Mouse (Mus musculus) liver, embryonic 14.5 days (tissue): ENCODE results near the gene Gtf2e1. TPM values are rescaled to one million over a fixed set of nuclear protein-coding genes. Genes with fewer than 3 reads are reported as not detected.

Source experiments
- ATAC-seq: fragments of 200-750 bp; cut with Nextera tagmentation; 2 replicates; pipeline ENCODE4 v1.8.0; 2017; ENCODE audit warnings: moderate number of reproducible peaks, mild to moderate bottlenecking, moderate library complexity; ENCODE audit not compliant: insufficient read depth
- DNase-seq, 3 experiments: peaks; one replicate each; pipeline ENCODE4 v3.0.0-alpha.2; 2012 to 2013; ENCODE audit warnings: low read depth in 3 of 3, low spot score in 3 of 3
- H3K27ac ChIP-seq: fragments of 300-500 bp; sonication (generic); 2 replicates; pipeline ENCODE4 v1.5.1; 2014; ENCODE audit warnings: moderate library complexity, mild to moderate bottlenecking, control low read depth, inconsistent platforms
- H3K27me3 ChIP-seq: fragments of 300-500 bp; sonication (generic); 2 replicates; pipeline ENCODE4 v1.6.1; 2014; ENCODE audit warnings: mild to moderate bottlenecking, low read length, moderate library complexity; ENCODE audit not compliant: control insufficient read depth, insufficient read depth
- H3K36me3 ChIP-seq: fragments of 300-500 bp; sonication (generic); replicated peaks from 2 replicates; pipeline ENCODE4 v1.6.1; 2014; ENCODE audit warnings: low read depth; ENCODE audit not compliant: control insufficient read depth, insufficient read depth
- H3K4me1 ChIP-seq, 2 experiments: fragments of 200-500 bp in 1 of 2; fragments of 300-500 bp in 1 of 2; sonication (generic) in 1 of 2; replicated peaks; 2 replicates each; pipeline ENCODE4 v1.6.1; 2012 to 2014; ENCODE audit warnings: antibody characterized with exemption in 1 of 2, inconsistent platforms in 1 of 2, low read length in 1 of 2; ENCODE audit not compliant: control insufficient read depth in 2 of 2, insufficient read depth in 2 of 2
- H3K4me2 ChIP-seq: fragments of 300-500 bp; sonication (generic); 2 replicates; pipeline ENCODE4 v1.6.1; 2014; ENCODE audit warnings: low read depth, mild to moderate bottlenecking, control low read depth, moderate library complexity
- H3K4me3 ChIP-seq, 2 experiments: fragments of 200-500 bp in 1 of 2; fragments of 300-500 bp in 1 of 2; sonication (generic) in 1 of 2; 2 replicates each; pipeline ENCODE4 v1.5.1; 2012 to 2014; ENCODE audit warnings: low read depth in 2 of 2, low read length in 2 of 2, mild to moderate bottlenecking in 2 of 2, control low read depth in 1 of 2, inconsistent platforms in 1 of 2, moderate library complexity in 1 of 2; ENCODE audit not compliant: insufficient read depth in 1 of 2
- H3K9ac ChIP-seq: fragments of 300-500 bp; sonication (generic); replicated peaks from 2 replicates; pipeline ENCODE4 v1.6.1; 2014; ENCODE audit warnings: mild to moderate bottlenecking, control low read depth, moderate library complexity
- H3K9me3 ChIP-seq: fragments of 300-500 bp; sonication (generic); 2 replicates; pipeline ENCODE4 v1.6.1; 2016; ENCODE audit warnings: low read length, mixed read lengths; ENCODE audit not compliant: control insufficient read depth
- CTCF ChIP-seq: IDR thresholded peaks from 2 replicates; pipeline ENCODE4 v1.5.1; 2016; ENCODE audit warnings: antibody characterized with exemption, low read depth, control low read depth
- EP300 ChIP-seq: IDR thresholded peaks from 2 replicates; pipeline ENCODE4 v1.6.1; 2016; ENCODE audit warnings: antibody characterized with exemption, low read depth
- WGBS: fragments of 180-500 bp; shearing (Covaris S2); extraction: QIAGEN DNeasy Blood & Tissue Kit; methylation state at CpG from one replicate; pipeline ENCODE4 v1.1.7; 2014; ENCODE audit not compliant: insufficient replicate concordance; 5-methylcytosine and 5-hydroxymethylcytosine counted together
- polyA plus RNA-seq, 2 experiments: library from polyadenylated mRNA; depleted of rRNA in 1 of 2; stranded (reverse) in 1 of 2; unstranded in 1 of 2; fragments of >200 nt; fragmentation: Nextera tagmentation in 1 of 2; extraction: Ambion mirVana in 1 of 2; gene quantifications; 2 replicates each; pipeline versions ENCODE4 v1.2.1 to v1.2.3; 2012 to 2014

Gene Gtf2e1
- polyA plus RNA-seq, 2 experiments, result 6.6 to 8.6 TPM

GRCm38 (mm10) chr16:37550981-37551380 lies 11.4 kb upstream of the Gtf2e1 start:
- Histone ChIP-seq H3K36me3 (no peaks in the 10 kb centered on the region), H3K9ac (no peak overlapping the region), H3K4me3 (no peak overlapping the region), H3K9me3 (no peaks in the 10 kb centered on the region), H3K4me1 (no peaks in the 10 kb centered on the region), H3K4me2 (no peak overlapping the region), H3K27me3 (no peaks in the 10 kb centered on the region), H3K27ac (no peak overlapping the region)
- ATAC-seq (no peak), DNase-seq (no peak)
- no peak for TF ChIP-seq EP300
- TF ChIP-seq CTCF, result no peak
- WGBS, result 73% methylated on average over 2 of the region's 2 CpGs

GRCm38 (mm10) chr16:37550266-37550665 lies 10.7 kb upstream of the Gtf2e1 start:
- H3K36me3 ChIP-seq, result no peaks in the 10 kb centered on the region
- H3K4me3 ChIP-seq, result no peak overlapping the region
- no peak for TF ChIP-seq EP300
- TF ChIP-seq CTCF, result no peak
- no peak for DNase-seq
- 68% methylated on average over 3 of the region's 3 CpGs for WGBS
- H3K27me3 ChIP-seq, result no peaks in the 10 kb centered on the region
- no peak for ATAC-seq
- H3K9ac ChIP-seq, result no peak overlapping the region
- H3K4me1 ChIP-seq, result no peaks in the 10 kb centered on the region
- H3K9me3 ChIP-seq, result no peaks in the 10 kb centered on the region
- no peak overlapping the region for H3K27ac ChIP-seq
- no peak overlapping the region for H3K4me2 ChIP-seq

- H3K4me1 ChIP-seq, result no peaks in the 10 kb centered on the region
- ATAC-seq (no peak), DNase-seq (no peak)
- no peak overlapping the region for H3K4me3 ChIP-seq
- H3K36me3 ChIP-seq, result no peaks in the 10 kb centered on the region; the same call in 1 of the 2 replicates
- no peaks in the 10 kb centered on the region for H3K27me3 ChIP-seq
- H3K4me2 ChIP-seq, result no peak overlapping the region
- TF ChIP-seq CTCF (no peak), EP300 (no peak)
- H3K9ac ChIP-seq, result no peak overlapping the region
- WGBS, result 73% methylated on average over 5 of the region's 5 CpGs
- H3K9me3 ChIP-seq, result no peaks in the 10 kb centered on the region
- no peak overlapping the region for H3K27ac ChIP-seq
Observed at GRCm38 (mm10) chr16:37546312-37546711, 6.7 kb upstream of the Gtf2e1 start.

GRCm38 (mm10) chr16:37540776-37541175 lies 1.2 kb upstream of the Gtf2e1 start:
- 74% methylated on average over 6 of the region's 6 CpGs for WGBS
- Histone ChIP-seq H3K27ac (no peak overlapping the region), H3K36me3 (no peaks in the 10 kb centered on the region; the same call in 1 of the 2 replicates), H3K9me3 (no peaks in the 10 kb centered on the region), H3K9ac (no peak overlapping the region; the same call in 1 of the 2 replicates), H3K27me3 (no peaks in the 10 kb centered on the region), H3K4me2 (peak overlapping the region; percentile 98), H3K4me1 (peaks cover 5 to 14% of the 10 kb centered on the region in 2 experiments), H3K4me3 (peak overlapping the region; percentile 85 to 97)
- TF ChIP-seq CTCF (no peak), EP300 (no peak)
- ATAC-seq, result no peak
- no peak for DNase-seq

- no peaks in the 10 kb centered on the region for H3K9me3 ChIP-seq
- H3K36me3 ChIP-seq, result peaks cover 4% of the 10 kb centered on the region; the same call in 1 of the 2 replicates
- H3K4me1 ChIP-seq, result peaks cover 8 to 19% of the 10 kb centered on the region in 2 experiments
- H3K9ac ChIP-seq, result peak overlapping the region; percentile 93
- H3K27ac ChIP-seq, result peak overlapping the region; percentile 69
- peak overlapping the region; percentile 98 for H3K4me2 ChIP-seq
- TF ChIP-seq CTCF (no peak), EP300 (no peak)
- peak overlapping the region; percentile 85 to 97 for H3K4me3 ChIP-seq
- DNase-seq (no peak), ATAC-seq (peak; percentile 49)
- no peaks in the 10 kb centered on the region for H3K27me3 ChIP-seq
- WGBS, result under 1% methylated on average over 22 of the region's 22 CpGs
Observed at GRCm38 (mm10) chr16:37539240-37539610, 364 bp downstream of the Gtf2e1 start.
